Mouse (Mus musculus): ENCODE results near the gene Tbc1d25. TPM values are rescaled to one million over a fixed set of nuclear protein-coding genes. Genes with fewer than 3 reads are reported as not detected.

Tbc1d25 gene
- total and polyA plus RNA-seq, 3 experiments, result 8.0 to 23.4 TPM; not detected in 1

GRCm38 (mm10) chrX:8211490-8212207, 35.7 kb upstream of the Tbc1d25 start:
- peak; percentile 71 for DNase-seq (ENCODE audit: low read depth, low spot score)
- Histone ChIP-seq H3K27ac (ENCODE audit: control insufficient read depth, low read depth, low read length) (peak overlapping the region; percentile 15), H3K27me3 (ENCODE audit: control insufficient read depth in 1 of 2, insufficient read depth in 2 of 2, low read length in 2 of 2) (no peaks in the 10 kb centered on the region), H3K79me2 (ENCODE audit: control insufficient read depth, insufficient read depth, low read length, poor library complexity) (no peaks in the 10 kb centered on the region), H3K4me1 (ENCODE audit: control insufficient read depth in 1 of 2, insufficient read depth in 2 of 2, low read length in 2 of 2) (peaks cover 10 to 13% of the 10 kb centered on the region in 2 experiments), H3K36me3 (ENCODE audit: control insufficient read depth in 1 of 2, insufficient read depth in 2 of 2, low read length in 2 of 2) (peaks cover 0 to 14% of the 10 kb centered on the region in 2 experiments; a peak in 2 of 4 replicates), H3K9me3 (replicated peaks; ENCODE audit: insufficient read depth, low read length) (no peaks in the 10 kb centered on the region), H3K9ac (ENCODE audit: control insufficient read depth, low read depth, low read length, poor library complexity, severe bottlenecking) (no peak overlapping the region), H3K4me3 (ENCODE audit: control insufficient read depth in 1 of 2, insufficient read depth in 1 of 2, low read depth in 2 of 2, low read length in 2 of 2) (no peak overlapping the region)
- TF ChIP-seq POLR2AphosphoS5 (IDR thresholded peaks at IDR 0.05; ENCODE audit: borderline replicate concordance, low read depth, low read length) (no peak), MYB (IDR thresholded peaks at IDR 0.05; ENCODE audit: low read depth, low read length) (peak; percentile 80), JUND (IDR thresholded peaks at IDR 0.05; ENCODE audit: low read depth, low read length) (no peak), SMC3 (IDR thresholded peaks at IDR 0.05; ENCODE audit: low read depth, low read length) (no peak), GATA1 (IDR thresholded peaks at IDR 0.05; ENCODE audit: low read depth, low read length) (peak; percentile 67), USF2 (IDR thresholded peaks at IDR 0.05; ENCODE audit: borderline replicate concordance in 1 of 2, insufficient read depth in 1 of 2, low read depth in 1 of 2, low read length in 2 of 2) (no peak), TBP (IDR thresholded peaks at IDR 0.05; ENCODE audit: low read depth, low read length) (peak; percentile 66; the same call in 1 of the 2 replicates), CHD1 (IDR thresholded peaks at IDR 0.05; ENCODE audit: low read depth, low read length) (no peak), MXI1 (IDR thresholded peaks at IDR 0.05; ENCODE audit: low read depth, low read length) (peak; percentile 34; the same call in 1 of the 2 replicates), NRF1 (IDR thresholded peaks at IDR 0.05; ENCODE audit: insufficient read depth, low read depth, low read length, poor library complexity, severe bottlenecking) (no peak), MYC (IDR thresholded peaks at IDR 0.05; ENCODE audit: low read depth, low read length) (0 out of 2 replicates have a peak, but pooled peaks have one; percentile 56), CTCF (IDR thresholded peaks at IDR 0.05 in 2 of 3, conservative IDR thresholded peaks at IDR 0.05 in 1 of 3; ENCODE audit: control insufficient read depth in 1 of 3, insufficient read depth in 1 of 3, low read depth in 2 of 3, low read length in 3 of 3, poor library complexity in 1 of 3, severe bottlenecking in 1 of 3) (no peak), RCOR1 (IDR thresholded peaks at IDR 0.05; ENCODE audit: low read depth, low read length) (no peak; the same call in 1 of the 2 replicates), CHD2 (IDR thresholded peaks at IDR 0.05; ENCODE audit: low read length) (no peak), ELF1 (IDR thresholded peaks at IDR 0.05; ENCODE audit: low read depth, low read length) (no peak), RAD21 (IDR thresholded peaks at IDR 0.05; ENCODE audit: low read depth, low read length) (no peak), UBTF (IDR thresholded peaks at IDR 0.05; ENCODE audit: borderline replicate concordance, insufficient read depth, low read depth, low read length) (no peak), MAX (IDR thresholded peaks at IDR 0.05; ENCODE audit: low read length) (peak; percentile 76), MAFK (IDR thresholded peaks at IDR 0.05; ENCODE audit: borderline replicate concordance, low read depth, low read length) (no peak), KAT2A (conservative IDR thresholded peaks at IDR 0.05; ENCODE audit: low read depth, low read length) (no peak), ZKSCAN1 (IDR thresholded peaks at IDR 0.05; ENCODE audit: low read depth, low read length) (no peak), POLR2AphosphoS2 (IDR thresholded peaks at IDR 0.05; ENCODE audit: low read length) (no peak), ZC3H11A (IDR thresholded peaks at IDR 0.05; ENCODE audit: low read depth, low read length) (no peak), MEF2A (IDR thresholded peaks at IDR 0.05; ENCODE audit: extremely low read depth, insufficient replicate concordance, low read depth, low read length, poor library complexity, severe bottlenecking) (no peak), USF1 (IDR thresholded peaks at IDR 0.05; ENCODE audit: low read depth, low read length) (no peak), EP300 (IDR thresholded peaks at IDR 0.05; ENCODE audit: low read depth in 1 of 2, low read length in 2 of 2) (peak; percentile 79 to 88), ZMIZ1 (IDR thresholded peaks at IDR 0.05; ENCODE audit: low read depth, low read length) (no peak), ETS1 (IDR thresholded peaks at IDR 0.05; ENCODE audit: low read depth, low read length) (peak; percentile 78), TAL1 (IDR thresholded peaks at IDR 0.05; ENCODE audit: low read length) (peak; percentile 1), GABPA (IDR thresholded peaks at IDR 0.05; ENCODE audit: low read depth, low read length) (no peak), SIN3A (IDR thresholded peaks at IDR 0.05; ENCODE audit: low read length) (peak; percentile 38; the same call in 1 of the 2 replicates), NELFE (IDR thresholded peaks at IDR 0.05; ENCODE audit: low read depth, low read length) (no peak; the same call in 1 of the 2 replicates), ZNF384 (IDR thresholded peaks at IDR 0.05; ENCODE audit: low read depth, low read length) (peak; percentile 77), POLR2A (IDR thresholded peaks at IDR 0.05; ENCODE audit: control insufficient read depth in 1 of 2, insufficient read depth in 1 of 2, low read depth in 1 of 2, low read length in 2 of 2, poor library complexity in 1 of 2) (peak in 1 of 2 experiments; percentile 30; a peak in 1 of 4 replicates), MAZ (IDR thresholded peaks at IDR 0.05; ENCODE audit: low read depth, low read length) (no peak), BHLHE40 (IDR thresholded peaks at IDR 0.05; ENCODE audit: borderline replicate concordance, low read depth, low read length) (no peak)

Data from MEL (cell line).